Mouse (Mus musculus): ENCODE results near the gene Ano6. TPM values are rescaled to one million over a fixed set of nuclear protein-coding genes. Genes with fewer than 3 reads are reported as not detected.

The Ano6 gene
- 47.6 and 63.1 TPM in 2 replicates for polyA plus RNA-seq (2012; rRNA removed)

DNA sequence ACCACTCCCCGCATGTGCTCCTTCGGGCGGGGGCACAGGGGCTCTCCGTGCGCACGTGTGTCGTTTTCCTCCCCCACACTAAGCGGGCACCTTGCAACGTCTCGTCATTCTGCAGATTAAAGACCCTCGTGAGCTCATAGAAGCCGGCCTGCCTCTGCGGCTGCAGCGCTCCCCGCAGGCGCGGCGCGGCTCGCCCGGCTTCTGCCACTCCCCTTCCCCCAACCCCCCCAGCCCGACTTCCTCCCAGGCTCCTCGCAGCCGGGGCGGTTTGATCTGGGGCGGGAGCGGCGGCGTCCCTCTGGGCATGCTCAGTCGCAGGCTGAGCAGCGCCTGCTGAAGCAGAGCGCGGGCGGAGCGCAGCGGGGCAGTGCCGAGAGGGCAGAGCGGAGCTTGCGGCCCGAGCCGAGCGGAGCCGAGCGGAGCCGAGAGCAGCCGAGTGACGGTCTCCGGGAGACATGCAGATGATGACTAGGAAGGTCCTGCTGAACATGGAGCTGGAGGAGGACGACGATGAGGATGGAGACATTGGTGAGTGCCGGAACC lies at the start of gene Ano6:
Ano6 (plus strand) TSS at position 315 of the 543 bp plus-strand sequence.
- Histone ChIP-seq H3K4me3 (replicated peaks; ENCODE audit: extremely low read depth, low read depth, low read length) (peak within 1 kb of the TSS; percentile 83), H3K4me1 (ENCODE audit: control insufficient read depth, insufficient read depth, low read length) (peaks cover 19% of the 10 kb centered on the region)
- TF ChIP-seq POLR2A (IDR thresholded peaks at IDR 0.05; ENCODE audit: borderline replicate concordance, extremely low read depth, low read depth, low read length) (peak; percentile 83), CTCF (IDR thresholded peaks at IDR 0.05; ENCODE audit: insufficient read depth, low read length) (no peak)
- under 1% methylated on average over 51 of the region's 51 CpGs for WGBS
- peak; percentile 87 for DNase-seq

DNA sequence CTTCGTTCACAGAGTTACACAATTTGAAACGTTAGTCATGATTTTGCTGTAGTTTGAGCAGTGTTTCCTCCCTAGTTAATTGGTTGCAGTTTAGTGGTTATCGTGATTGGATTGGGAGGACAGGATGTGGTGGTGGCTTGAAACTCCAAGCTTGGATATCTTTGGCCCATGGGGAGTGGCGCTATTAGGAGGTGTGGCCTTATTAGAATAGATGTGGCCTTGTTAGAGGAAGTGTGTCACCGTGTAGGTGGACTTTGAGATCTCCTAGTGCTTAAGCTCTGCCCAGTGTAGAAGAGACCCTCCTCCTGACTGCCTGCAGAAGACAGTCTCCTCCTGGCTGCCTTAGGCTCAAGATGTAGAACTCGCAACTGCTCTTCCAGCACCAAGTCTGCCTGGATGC lies 47.7 kb upstream of the Ano6 start:
- H3K4me3 ChIP-seq (replicated peaks; ENCODE audit: extremely low read depth, low read depth, low read length) = no peak overlapping the region
- 78% methylated on average over 6 of the region's 6 CpGs for WGBS
- no peak for DNase-seq
- TF ChIP-seq POLR2A (IDR thresholded peaks at IDR 0.05; ENCODE audit: borderline replicate concordance, extremely low read depth, low read depth, low read length) = no peak
- no peak for TF ChIP-seq CTCF (IDR thresholded peaks at IDR 0.05; ENCODE audit: insufficient read depth, low read length)
- H3K4me1 ChIP-seq (ENCODE audit: control insufficient read depth, insufficient read depth, low read length) = no peaks in the 10 kb centered on the region

DNA sequence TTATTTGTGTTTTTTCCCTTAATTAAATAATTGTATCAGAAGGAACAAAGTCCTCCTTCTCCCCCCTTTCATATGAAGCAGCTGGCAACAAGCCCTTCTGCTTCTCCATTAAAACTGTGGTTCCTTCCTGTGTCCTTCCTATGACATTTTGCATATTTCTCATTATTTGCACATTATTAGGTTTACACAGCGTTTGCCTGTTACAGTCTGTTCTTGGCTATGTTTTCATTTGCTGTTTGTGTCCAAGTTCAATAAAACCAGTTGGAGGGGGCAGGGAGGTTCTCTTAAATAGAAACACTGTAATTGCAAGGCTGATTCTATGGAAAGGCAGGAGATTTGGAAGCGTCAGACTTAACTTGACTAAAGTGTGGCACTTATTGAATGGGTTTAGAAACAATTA lies 46.8 kb upstream of the Ano6 start:
- DNase-seq = no peak
- H3K4me1 ChIP-seq (ENCODE audit: control insufficient read depth, insufficient read depth, low read length) = no peaks in the 10 kb centered on the region
- TF ChIP-seq CTCF (IDR thresholded peaks at IDR 0.05; ENCODE audit: insufficient read depth, low read length) = no peak
- TF ChIP-seq POLR2A (IDR thresholded peaks at IDR 0.05; ENCODE audit: borderline replicate concordance, extremely low read depth, low read depth, low read length) = no peak
- 56% methylated on average over 2 of the region's 2 CpGs for WGBS
- H3K4me3 ChIP-seq (replicated peaks; ENCODE audit: extremely low read depth, low read depth, low read length) = no peak overlapping the region

DNA sequence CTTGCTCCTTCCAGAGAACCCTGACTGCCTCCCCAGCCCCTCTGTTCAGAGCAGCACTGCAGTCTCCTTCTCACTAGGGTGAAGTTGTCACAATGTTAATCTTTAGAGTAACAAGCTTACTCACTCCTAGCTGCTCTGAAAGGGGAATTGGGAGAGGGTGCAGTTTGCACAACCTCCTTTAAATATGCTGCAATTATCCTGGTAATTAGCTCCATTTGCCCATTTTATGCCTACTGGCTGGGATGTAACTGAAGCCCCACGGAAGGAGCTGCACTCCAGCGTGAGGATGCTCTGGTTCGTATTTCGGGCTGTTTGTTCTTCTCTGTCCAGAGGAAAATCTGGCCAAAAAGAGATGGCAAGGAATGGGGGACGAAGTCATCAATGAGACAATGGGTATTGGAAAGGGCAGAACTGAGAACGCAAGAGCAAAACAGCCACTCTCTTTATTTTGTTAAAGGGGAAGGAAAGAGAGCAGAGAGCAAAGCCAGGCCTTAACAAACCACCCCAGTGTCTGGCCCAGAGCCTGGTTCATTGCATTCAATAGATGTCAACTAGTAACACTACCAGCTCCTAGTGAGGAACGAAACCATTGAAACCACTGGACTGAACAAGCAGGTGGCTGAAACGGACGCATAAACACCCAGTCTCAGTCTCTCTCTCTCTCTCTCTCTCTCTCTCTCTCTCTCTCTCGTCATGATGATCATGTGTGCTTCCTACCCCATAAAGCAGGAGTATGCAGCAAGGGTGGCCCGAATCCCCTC lies 45.1 kb upstream of the Ano6 start:
- DNase-seq = no peak
- H3K4me1 ChIP-seq (ENCODE audit: control insufficient read depth, insufficient read depth, low read length) = no peaks in the 10 kb centered on the region
- H3K4me3 ChIP-seq (replicated peaks; ENCODE audit: extremely low read depth, low read depth, low read length) = no peak overlapping the region
- TF ChIP-seq POLR2A (IDR thresholded peaks at IDR 0.05; ENCODE audit: borderline replicate concordance, extremely low read depth, low read depth, low read length) (no peak), CTCF (IDR thresholded peaks at IDR 0.05; ENCODE audit: insufficient read depth, low read length) (no peak)
- 74% methylated on average over 10 of the region's 11 CpGs for WGBS

DNA sequence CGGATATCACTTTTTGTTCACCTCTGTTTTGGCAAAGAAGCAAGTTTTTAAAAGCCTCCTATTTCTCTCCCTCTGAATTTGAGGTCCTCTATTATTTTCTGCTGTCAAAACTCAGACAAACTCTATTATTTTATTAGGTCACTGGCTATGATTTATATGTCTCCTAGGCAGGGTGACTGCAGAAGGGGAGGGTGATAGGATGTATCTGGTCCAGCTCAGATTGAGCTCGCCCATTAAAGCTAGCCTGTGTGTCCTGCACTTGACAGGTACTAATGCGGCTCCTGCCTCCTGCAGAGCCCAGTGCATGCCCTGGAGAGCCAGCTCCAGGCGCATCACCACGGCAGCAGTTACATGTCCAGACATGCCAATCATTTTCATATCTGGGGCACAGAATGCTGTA lies 44.1 kb upstream of the Ano6 start:
- 70% methylated on average over 5 of the region's 5 CpGs for WGBS

DNA sequence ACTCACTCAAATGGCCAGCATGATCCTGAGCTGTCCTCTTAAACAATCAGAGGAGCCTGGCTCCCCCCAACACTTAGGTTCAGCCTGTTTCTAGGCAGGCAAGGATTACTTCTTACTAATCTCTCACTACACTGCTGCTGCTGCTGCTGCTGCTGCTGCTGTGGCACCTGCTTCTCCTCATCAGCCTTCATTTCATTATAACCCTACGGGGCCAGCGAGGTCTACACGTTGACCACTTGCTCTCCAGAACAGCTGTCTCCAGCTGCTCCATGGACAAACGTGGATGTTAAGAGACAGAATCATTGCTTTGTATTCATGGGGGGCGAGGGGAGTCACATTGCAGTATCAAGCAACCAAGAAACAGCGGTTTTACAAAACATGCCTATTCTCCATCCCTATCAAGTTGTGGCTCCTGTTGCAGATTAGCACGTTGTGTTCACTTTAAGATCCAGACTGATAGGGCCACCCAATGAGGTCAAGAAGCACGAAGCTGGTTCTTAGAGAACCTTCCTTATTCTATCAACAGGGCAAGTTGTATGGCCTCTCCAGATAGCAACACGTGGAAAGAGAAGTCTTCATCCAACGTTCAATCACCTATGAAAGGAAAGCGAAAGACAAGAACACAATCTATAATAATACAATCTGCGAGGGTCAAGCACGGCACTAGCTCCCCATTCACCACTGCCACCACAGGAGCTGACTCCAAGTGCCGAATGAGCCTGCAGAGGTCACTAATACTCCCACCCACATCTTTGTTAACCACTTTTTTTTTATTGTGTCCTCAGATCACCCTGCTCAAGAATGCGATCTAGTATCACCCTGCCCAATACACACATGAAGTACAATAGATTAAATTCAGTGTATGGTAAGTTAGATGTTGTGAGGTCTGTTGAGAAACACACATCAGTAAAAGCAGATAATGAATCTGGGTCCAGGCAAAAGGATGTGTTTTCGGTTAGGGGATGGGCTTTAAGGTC lies 43.4 kb upstream of the Ano6 start:
- no peak overlapping the region for H3K4me3 ChIP-seq (replicated peaks; ENCODE audit: extremely low read depth, low read depth, low read length)
- 78% methylated on average over 16 of the region's 16 CpGs for WGBS
- no peaks in the 10 kb centered on the region for H3K4me1 ChIP-seq (ENCODE audit: control insufficient read depth, insufficient read depth, low read length)
- no peak for TF ChIP-seq POLR2A (IDR thresholded peaks at IDR 0.05; ENCODE audit: borderline replicate concordance, extremely low read depth, low read depth, low read length)
- no peak for DNase-seq

More for the DNA sequence above, 44.1 kb upstream of the Ano6 start:
- H3K4me1 ChIP-seq (ENCODE audit: control insufficient read depth, insufficient read depth, low read length) = no peaks in the 10 kb centered on the region
- no peak overlapping the region for H3K4me3 ChIP-seq (replicated peaks; ENCODE audit: extremely low read depth, low read depth, low read length)
- DNase-seq = no peak
- TF ChIP-seq POLR2A (IDR thresholded peaks at IDR 0.05; ENCODE audit: borderline replicate concordance, extremely low read depth, low read depth, low read length) (no peak), CTCF (IDR thresholded peaks at IDR 0.05; ENCODE audit: insufficient read depth, low read length) (no peak)

DNA sequence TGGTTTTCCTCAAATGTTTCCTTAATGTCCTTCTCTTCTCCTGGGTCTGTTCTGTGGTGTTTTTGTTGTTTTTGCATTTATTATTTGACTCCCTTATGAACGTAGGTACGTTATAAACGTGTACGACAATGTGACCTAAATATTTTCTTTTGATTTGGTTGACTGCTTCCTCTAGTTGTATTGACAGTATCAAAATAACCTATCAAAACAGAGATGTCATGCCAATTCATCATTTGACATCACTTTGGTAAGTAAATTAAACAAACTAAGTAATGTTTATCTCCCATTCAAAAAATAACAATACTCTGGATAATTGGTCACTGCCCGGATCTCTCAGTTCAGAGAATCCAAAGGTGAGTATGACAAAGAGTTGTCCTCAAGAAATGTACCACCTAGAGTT lies 41.4 kb upstream of the Ano6 start:
- no peaks in the 10 kb centered on the region for H3K4me1 ChIP-seq (ENCODE audit: control insufficient read depth, insufficient read depth, low read length)
- DNase-seq = no peak
- TF ChIP-seq CTCF (IDR thresholded peaks at IDR 0.05; ENCODE audit: insufficient read depth, low read length) = no peak
- 41% methylated on average over 5 of the region's 5 CpGs for WGBS
- H3K4me3 ChIP-seq (replicated peaks; ENCODE audit: extremely low read depth, low read depth, low read length) = no peak overlapping the region

DNA sequence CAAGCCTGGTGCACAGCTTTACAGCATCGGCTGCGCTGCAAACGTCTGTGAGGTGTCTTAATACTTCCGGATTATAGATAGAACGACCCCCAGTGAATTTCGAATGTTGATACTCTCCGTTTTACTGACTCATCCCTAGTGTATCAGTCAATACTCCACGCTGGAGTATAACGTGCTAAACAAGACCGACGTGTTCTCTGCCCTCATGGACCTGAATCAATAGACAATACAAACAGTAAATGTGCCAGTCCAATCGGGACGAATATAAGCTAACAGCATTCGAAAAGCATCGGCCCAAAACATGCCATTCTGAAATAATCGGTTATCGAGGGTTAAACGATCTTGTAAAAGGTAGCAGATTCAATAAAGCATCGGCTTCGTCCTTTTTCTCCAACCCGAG lies 40.6 kb upstream of the Ano6 start:
- Histone ChIP-seq H3K4me3 (replicated peaks; ENCODE audit: extremely low read depth, low read depth, low read length) (no peak overlapping the region), H3K4me1 (ENCODE audit: control insufficient read depth, insufficient read depth, low read length) (no peaks in the 10 kb centered on the region)
- WGBS = 78% methylated on average over 21 of the region's 21 CpGs
- TF ChIP-seq POLR2A (IDR thresholded peaks at IDR 0.05; ENCODE audit: borderline replicate concordance, extremely low read depth, low read depth, low read length) (no peak), CTCF (IDR thresholded peaks at IDR 0.05; ENCODE audit: insufficient read depth, low read length) (no peak)
- no peak for DNase-seq

DNA sequence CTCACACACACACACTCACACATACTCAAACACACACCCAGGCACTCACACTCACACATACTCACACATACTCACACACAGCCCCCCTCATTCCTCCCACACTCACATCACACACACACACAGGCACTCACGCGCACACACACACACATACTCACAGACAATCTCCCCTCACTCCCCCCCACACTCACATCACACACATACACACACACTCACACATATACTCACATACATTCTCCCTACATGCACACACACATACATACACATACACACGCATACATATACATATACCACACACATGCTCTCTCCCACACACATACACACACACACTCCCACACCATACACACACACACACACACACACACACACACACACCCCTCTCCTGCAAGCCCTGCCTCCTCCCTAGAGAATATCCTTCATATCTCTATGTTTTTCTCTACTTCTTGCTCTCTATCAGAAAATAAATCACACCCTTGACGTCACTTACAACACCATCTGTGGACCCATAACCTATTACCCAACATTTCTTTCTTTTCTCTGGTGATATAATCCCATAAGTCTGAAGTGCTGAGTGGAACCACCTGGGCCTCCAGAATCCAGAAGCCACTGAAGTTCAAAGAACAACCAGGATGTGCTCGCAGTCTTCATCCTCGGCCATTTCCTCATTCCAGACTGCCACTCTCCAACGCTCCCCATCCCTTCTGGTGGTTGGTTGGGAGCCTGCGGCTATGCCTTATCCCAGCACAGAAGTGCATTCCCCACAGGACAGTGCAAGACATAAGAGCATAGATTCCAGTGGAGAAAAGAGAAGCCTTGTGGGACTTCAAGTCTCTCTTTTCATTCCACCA lies 38.6 kb upstream of the Ano6 start:
- TF ChIP-seq POLR2A (IDR thresholded peaks at IDR 0.05; ENCODE audit: borderline replicate concordance, extremely low read depth, low read depth, low read length) (no peak), CTCF (IDR thresholded peaks at IDR 0.05; ENCODE audit: insufficient read depth, low read length) (no peak)
- no peak overlapping the region for H3K4me3 ChIP-seq (replicated peaks; ENCODE audit: extremely low read depth, low read depth, low read length)
- WGBS = 71% methylated on average over 8 of the region's 8 CpGs
- no peak for DNase-seq
- no peaks in the 10 kb centered on the region for H3K4me1 ChIP-seq (ENCODE audit: control insufficient read depth, insufficient read depth, low read length)
